Mouse (Mus musculus): ENCODE measurements at regions not wholly inside any gene's neighbourhood (a gene's known extent, or its start where the extent isn't known, plus 50 kb on each side); places are given as distances from the start of the nearest gene placed in this dataset.

- no peaks in the 10 kb centered on the region for H3K4me1 ChIP-seq (ENCODE audit: control insufficient read depth in 1 of 2, insufficient read depth in 2 of 2, low read length in 2 of 2)
- TF ChIP-seq ZC3H11A (IDR thresholded peaks at IDR 0.05; ENCODE audit: low read depth, low read length) (no peak), TAL1 (IDR thresholded peaks at IDR 0.05; ENCODE audit: low read length) (no peak), NELFE (IDR thresholded peaks at IDR 0.05; ENCODE audit: low read depth, low read length) (no peak), KAT2A (conservative IDR thresholded peaks at IDR 0.05; ENCODE audit: low read depth, low read length) (no peak), UBTF (IDR thresholded peaks at IDR 0.05; ENCODE audit: borderline replicate concordance, insufficient read depth, low read depth, low read length) (no peak), CHD2 (IDR thresholded peaks at IDR 0.05; ENCODE audit: low read length) (no peak), TBP (IDR thresholded peaks at IDR 0.05; ENCODE audit: low read depth, low read length) (no peak), MAZ (IDR thresholded peaks at IDR 0.05; ENCODE audit: low read depth, low read length) (no peak), MYC (IDR thresholded peaks at IDR 0.05; ENCODE audit: low read depth, low read length) (no peak), MXI1 (IDR thresholded peaks at IDR 0.05; ENCODE audit: low read depth, low read length) (no peak), E2F4 (IDR thresholded peaks at IDR 0.05; ENCODE audit: borderline replicate concordance, low read depth, low read length) (no peak), BHLHE40 (IDR thresholded peaks at IDR 0.05; ENCODE audit: borderline replicate concordance, low read depth, low read length) (no peak), EP300 (IDR thresholded peaks at IDR 0.05; ENCODE audit: low read depth in 1 of 2, low read length in 2 of 2) (no peak), ZNF384 (IDR thresholded peaks at IDR 0.05; ENCODE audit: low read depth, low read length) (no peak), HCFC1 (IDR thresholded peaks at IDR 0.05; ENCODE audit: low read depth, low read length) (no peak), POLR2AphosphoS2 (IDR thresholded peaks at IDR 0.05; ENCODE audit: low read length) (no peak)
- no peak for DNase-seq (ENCODE audit: low read depth, low spot score)
- H3K9ac ChIP-seq (ENCODE audit: control insufficient read depth, low read depth, low read length, poor library complexity, severe bottlenecking): no peak overlapping the region
- H3K27ac ChIP-seq (ENCODE audit: control insufficient read depth, low read depth, low read length): no peak overlapping the region
- H3K27me3 ChIP-seq (ENCODE audit: control insufficient read depth in 1 of 2, insufficient read depth in 2 of 2, low read length in 2 of 2): no peaks in the 10 kb centered on the region
- no peaks in the 10 kb centered on the region for H3K9me3 ChIP-seq (replicated peaks; ENCODE audit: insufficient read depth, low read length)
- no peak overlapping the region for H3K4me3 ChIP-seq (ENCODE audit: control insufficient read depth in 1 of 2, insufficient read depth in 1 of 2, low read depth in 2 of 2, low read length in 2 of 2)
- H3K79me2 ChIP-seq (ENCODE audit: control insufficient read depth, insufficient read depth, low read length, poor library complexity): no peaks in the 10 kb centered on the region
- H3K36me3 ChIP-seq (ENCODE audit: control insufficient read depth in 1 of 2, insufficient read depth in 2 of 2, low read length in 2 of 2): no peaks in the 10 kb centered on the region
These were observed 158.7 kb downstream of the Akain1 start for GRCm38 (mm10) chr17:69597773-69598295.

DNA sequence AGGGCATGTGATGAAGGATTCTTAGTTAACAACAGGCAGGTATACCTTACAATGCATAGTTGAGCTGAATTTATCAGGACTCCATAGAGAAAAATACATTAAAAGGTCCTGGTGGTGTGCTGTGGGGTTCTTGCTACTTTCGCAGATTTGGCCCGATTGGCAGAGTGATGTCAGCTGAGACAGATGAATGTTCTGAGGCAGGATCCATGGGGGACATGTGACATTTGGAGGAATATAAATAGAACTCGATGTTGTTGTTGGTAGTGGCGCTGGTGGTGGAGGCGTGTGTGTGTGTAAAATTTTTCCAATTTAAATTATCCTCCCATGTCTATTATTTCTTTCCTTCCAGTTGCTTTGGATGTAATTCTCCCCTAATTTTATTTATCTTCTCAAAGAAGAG is 159.3 kb downstream of the Akain1 start:
- Histone ChIP-seq H3K4me1 (ENCODE audit: control insufficient read depth in 1 of 2, insufficient read depth in 2 of 2, low read length in 2 of 2) (no peaks in the 10 kb centered on the region), H3K79me2 (ENCODE audit: control insufficient read depth, insufficient read depth, low read length, poor library complexity) (no peaks in the 10 kb centered on the region), H3K27me3 (ENCODE audit: control insufficient read depth in 1 of 2, insufficient read depth in 2 of 2, low read length in 2 of 2) (no peaks in the 10 kb centered on the region), H3K4me3 (ENCODE audit: control insufficient read depth in 1 of 2, insufficient read depth in 1 of 2, low read depth in 2 of 2, low read length in 2 of 2) (no peak overlapping the region), H3K27ac (ENCODE audit: control insufficient read depth, low read depth, low read length) (no peak overlapping the region), H3K9ac (ENCODE audit: control insufficient read depth, low read depth, low read length, poor library complexity, severe bottlenecking) (no peak overlapping the region), H3K9me3 (replicated peaks; ENCODE audit: insufficient read depth, low read length) (no peaks in the 10 kb centered on the region), H3K36me3 (ENCODE audit: control insufficient read depth in 1 of 2, insufficient read depth in 2 of 2, low read length in 2 of 2) (no peaks in the 10 kb centered on the region)
- TF ChIP-seq MXI1 (IDR thresholded peaks at IDR 0.05; ENCODE audit: low read depth, low read length) (no peak), POLR2A (IDR thresholded peaks at IDR 0.05; ENCODE audit: control insufficient read depth in 1 of 2, insufficient read depth in 1 of 2, low read depth in 1 of 2, low read length in 2 of 2, poor library complexity in 1 of 2) (no peak), ETS1 (IDR thresholded peaks at IDR 0.05; ENCODE audit: low read depth, low read length) (no peak), HCFC1 (IDR thresholded peaks at IDR 0.05; ENCODE audit: low read depth, low read length) (no peak), EP300 (IDR thresholded peaks at IDR 0.05; ENCODE audit: low read depth in 1 of 2, low read length in 2 of 2) (no peak), JUND (IDR thresholded peaks at IDR 0.05; ENCODE audit: low read depth, low read length) (no peak), RAD21 (IDR thresholded peaks at IDR 0.05; ENCODE audit: low read depth, low read length) (no peak), CHD2 (IDR thresholded peaks at IDR 0.05; ENCODE audit: low read length) (no peak), UBTF (IDR thresholded peaks at IDR 0.05; ENCODE audit: borderline replicate concordance, insufficient read depth, low read depth, low read length) (no peak), ELF1 (IDR thresholded peaks at IDR 0.05; ENCODE audit: low read depth, low read length) (no peak), SMC3 (IDR thresholded peaks at IDR 0.05; ENCODE audit: low read depth, low read length) (no peak), NELFE (IDR thresholded peaks at IDR 0.05; ENCODE audit: low read depth, low read length) (no peak), MEF2A (IDR thresholded peaks at IDR 0.05; ENCODE audit: extremely low read depth, insufficient replicate concordance, low read depth, low read length, poor library complexity, severe bottlenecking) (no peak), ZKSCAN1 (IDR thresholded peaks at IDR 0.05; ENCODE audit: low read depth, low read length) (no peak), ZC3H11A (IDR thresholded peaks at IDR 0.05; ENCODE audit: low read depth, low read length) (no peak), MAX (IDR thresholded peaks at IDR 0.05; ENCODE audit: low read length) (no peak), TAL1 (IDR thresholded peaks at IDR 0.05; ENCODE audit: low read length) (no peak)
- no peak for DNase-seq (ENCODE audit: low read depth, low spot score)
